Mouse (Mus musculus) testis, adult 2 months (tissue): Measurements from ENCODE around the gene Zfp956. TPM values are rescaled to one million over a fixed set of nuclear protein-coding genes. Genes with fewer than 3 reads are reported as not detected.

ENCODE experiments used
- H3K27ac ChIP-seq: fragments of 200-500 bp; 2 replicates; pipeline ENCODE4 v1.5.1; 2012; ENCODE audit warnings: low read depth, low read length; ENCODE audit not compliant: control insufficient read depth, insufficient read depth
- H3K27me3 ChIP-seq: fragments of 200-500 bp; 2 replicates; pipeline ENCODE4 v1.6.1; 2012; ENCODE audit warnings: mild to moderate bottlenecking, low read length, moderate library complexity; ENCODE audit not compliant: control insufficient read depth, insufficient read depth
- H3K36me3 ChIP-seq: fragments of 200-500 bp; 2 replicates; pipeline ENCODE4 v1.6.1; 2012; ENCODE audit warnings: mild to moderate bottlenecking, low read length; ENCODE audit not compliant: control insufficient read depth, insufficient read depth
- H3K4me1 ChIP-seq: fragments of 200-500 bp; 2 replicates; pipeline ENCODE4 v1.6.1; 2012; ENCODE audit warnings: low read length; ENCODE audit not compliant: control insufficient read depth, insufficient read depth
- H3K4me3 ChIP-seq: fragments of 200-500 bp; 2 replicates; pipeline ENCODE4 v1.5.1; 2012; ENCODE audit warnings: low read depth, mild to moderate bottlenecking, low read length, moderate library complexity, mixed read lengths; ENCODE audit not compliant: control insufficient read depth
- CTCF ChIP-seq: fragments of 200-500 bp; IDR thresholded peaks from 2 replicates; pipeline ENCODE4 v1.5.1; 2012; ENCODE audit warnings: low read depth, mild to moderate bottlenecking, inconsistent platforms, low read length, moderate library complexity; ENCODE audit not compliant: control insufficient read depth, insufficient read depth, insufficient replicate concordance
- POLR2A ChIP-seq: fragments of 200-500 bp; IDR thresholded peaks from 2 replicates; pipeline ENCODE4 v1.6.1; 2012; ENCODE audit warnings: low read depth, mild to moderate bottlenecking, inconsistent platforms, low read length, moderate library complexity; ENCODE audit not compliant: control insufficient read depth
- polyA plus RNA-seq: library from polyadenylated mRNA; depleted of rRNA; stranded (reverse); fragments of >200 nt; gene quantifications from 2 replicates; pipeline ENCODE4 v1.2.3, GENCODE M21; 2012

Gene Zfp956
- polyA plus RNA-seq, 1 experiment, result 62.3 TPM

DNA sequence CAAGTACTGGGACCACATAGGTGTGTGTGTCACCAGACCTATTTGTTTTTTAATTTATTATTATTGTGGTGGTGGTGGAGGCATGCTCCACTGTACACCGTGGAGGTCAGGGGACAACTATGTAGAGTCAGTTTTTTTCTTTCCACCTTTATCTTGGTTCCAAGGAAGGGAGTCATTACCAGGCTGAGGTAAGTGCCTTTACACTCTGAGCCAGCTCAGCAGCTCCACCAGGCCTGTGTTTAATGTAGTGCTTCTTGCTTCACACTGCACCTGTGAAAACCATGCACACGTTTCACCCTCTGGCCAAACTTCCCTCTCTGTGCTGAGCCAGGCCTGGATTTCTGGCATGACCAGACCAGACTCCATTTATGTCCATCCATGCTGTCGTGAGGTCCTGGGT is 40.2 kb upstream of the Zfp956 start:
- H3K4me3 ChIP-seq, result no peak overlapping the region
- no peaks in the 10 kb centered on the region for H3K4me1 ChIP-seq
- H3K36me3 ChIP-seq, result no peaks in the 10 kb centered on the region
- H3K27me3 ChIP-seq, result no peaks in the 10 kb centered on the region
- H3K27ac ChIP-seq, result no peak overlapping the region
- TF ChIP-seq POLR2A (no peak), CTCF (no peak)

DNA sequence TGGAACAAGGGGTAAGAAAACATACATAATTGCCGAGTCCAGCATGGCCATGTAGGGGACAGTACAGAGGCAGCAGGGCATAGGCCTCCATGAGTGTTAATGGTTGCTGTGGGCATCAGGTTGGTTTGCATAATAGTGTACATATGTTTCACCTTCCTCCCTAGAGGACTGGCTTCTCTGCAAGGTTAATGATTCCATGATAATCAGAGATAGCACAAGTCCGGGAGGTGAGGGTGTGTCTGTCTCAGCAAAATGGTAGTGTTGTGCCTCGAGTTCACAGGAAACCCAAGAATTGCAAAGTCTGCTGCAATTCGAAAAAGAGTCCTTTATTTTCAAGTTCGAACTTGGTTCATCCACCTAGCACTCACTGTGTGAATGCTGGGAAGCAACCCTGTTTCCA is 36.1 kb upstream of the Zfp956 start:
- no peak overlapping the region for H3K27ac ChIP-seq
- TF ChIP-seq POLR2A, result no peak
- TF ChIP-seq CTCF, result no peak
- no peak overlapping the region for H3K4me3 ChIP-seq
- no peaks in the 10 kb centered on the region; the same call in 1 of the 2 replicates for H3K36me3 ChIP-seq
- H3K27me3 ChIP-seq, result no peaks in the 10 kb centered on the region
- H3K4me1 ChIP-seq, result peaks cover 3% of the 10 kb centered on the region; the same call in 1 of the 2 replicates

DNA sequence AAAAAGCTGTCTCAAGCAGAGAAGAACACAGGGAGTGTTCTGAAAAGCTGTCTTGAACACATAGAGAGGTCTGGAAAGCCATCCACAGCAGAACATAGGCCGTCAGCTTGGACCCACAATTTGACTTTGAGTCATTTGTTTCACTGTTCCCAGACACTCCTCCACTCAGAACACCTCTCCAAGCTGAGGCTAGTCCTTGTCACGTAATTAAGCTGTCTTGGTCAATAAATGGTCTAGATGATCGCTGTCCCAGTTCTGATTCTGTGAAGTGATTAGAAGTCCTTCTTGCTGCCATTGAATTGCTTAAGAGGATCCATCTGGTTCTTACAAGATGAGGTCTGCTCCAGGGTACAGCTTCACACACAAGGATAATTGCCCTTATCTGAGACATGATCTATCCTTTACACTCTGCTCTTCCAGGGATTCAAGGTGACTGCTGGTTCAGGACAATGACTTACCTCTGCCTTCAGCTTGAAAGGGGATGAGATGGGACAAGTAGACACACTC is 34.4 kb upstream of the Zfp956 start:
- no peak overlapping the region for H3K27ac ChIP-seq
- peaks cover 3% of the 10 kb centered on the region; the same call in 1 of the 2 replicates for H3K4me1 ChIP-seq
- H3K36me3 ChIP-seq, result no peaks in the 10 kb centered on the region; the same call in 1 of the 2 replicates
- H3K4me3 ChIP-seq, result no peak overlapping the region
- H3K27me3 ChIP-seq, result no peaks in the 10 kb centered on the region
- TF ChIP-seq CTCF (no peak), POLR2A (no peak)

DNA sequence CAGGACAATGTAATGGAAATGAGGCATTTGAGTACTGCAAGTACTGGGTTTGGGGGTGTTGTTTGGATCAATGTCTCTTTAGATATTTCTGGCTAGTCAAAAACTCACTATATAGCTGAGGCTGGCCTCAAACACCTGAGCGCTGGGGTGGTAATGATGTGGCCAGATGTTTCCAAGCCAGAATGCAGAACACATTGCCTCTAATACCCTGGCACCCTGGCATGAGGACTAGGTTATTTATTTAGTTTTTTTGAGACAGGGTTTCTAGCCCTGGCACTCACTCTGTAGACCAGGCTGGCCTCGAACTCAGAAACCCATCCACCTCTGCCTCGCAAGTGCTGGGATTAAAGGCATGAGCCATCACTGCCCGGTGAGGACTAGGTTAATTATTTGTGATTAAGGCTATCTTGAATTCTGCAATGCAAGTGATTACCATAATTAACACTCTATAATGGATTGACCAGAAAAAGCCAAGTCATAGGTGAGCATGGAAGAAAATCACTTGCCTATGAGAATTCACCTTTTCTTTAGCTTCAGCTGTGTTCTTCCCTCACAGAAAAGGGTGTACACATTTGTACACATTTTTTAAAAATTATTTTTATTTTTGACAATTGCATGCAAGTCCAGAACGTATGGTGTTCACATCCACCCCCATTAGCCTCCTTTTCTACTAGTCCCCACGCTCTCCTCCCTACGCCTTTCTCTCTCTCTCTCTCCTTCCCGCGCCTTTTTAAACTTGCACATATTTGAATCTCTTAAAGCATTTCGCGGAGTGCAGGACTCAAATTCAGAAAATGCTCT is 33.3 kb upstream of the Zfp956 start:
- no peaks in the 10 kb centered on the region; the same call in 1 of the 2 replicates for H3K36me3 ChIP-seq
- peak overlapping the region; percentile 99 for H3K4me3 ChIP-seq
- TF ChIP-seq POLR2A (no peak), CTCF (no peak)
- peak overlapping the region; percentile 99 for H3K27ac ChIP-seq
- no peaks in the 10 kb centered on the region for H3K27me3 ChIP-seq
- peaks cover 3% of the 10 kb centered on the region; the same call in 1 of the 2 replicates for H3K4me1 ChIP-seq

DNA sequence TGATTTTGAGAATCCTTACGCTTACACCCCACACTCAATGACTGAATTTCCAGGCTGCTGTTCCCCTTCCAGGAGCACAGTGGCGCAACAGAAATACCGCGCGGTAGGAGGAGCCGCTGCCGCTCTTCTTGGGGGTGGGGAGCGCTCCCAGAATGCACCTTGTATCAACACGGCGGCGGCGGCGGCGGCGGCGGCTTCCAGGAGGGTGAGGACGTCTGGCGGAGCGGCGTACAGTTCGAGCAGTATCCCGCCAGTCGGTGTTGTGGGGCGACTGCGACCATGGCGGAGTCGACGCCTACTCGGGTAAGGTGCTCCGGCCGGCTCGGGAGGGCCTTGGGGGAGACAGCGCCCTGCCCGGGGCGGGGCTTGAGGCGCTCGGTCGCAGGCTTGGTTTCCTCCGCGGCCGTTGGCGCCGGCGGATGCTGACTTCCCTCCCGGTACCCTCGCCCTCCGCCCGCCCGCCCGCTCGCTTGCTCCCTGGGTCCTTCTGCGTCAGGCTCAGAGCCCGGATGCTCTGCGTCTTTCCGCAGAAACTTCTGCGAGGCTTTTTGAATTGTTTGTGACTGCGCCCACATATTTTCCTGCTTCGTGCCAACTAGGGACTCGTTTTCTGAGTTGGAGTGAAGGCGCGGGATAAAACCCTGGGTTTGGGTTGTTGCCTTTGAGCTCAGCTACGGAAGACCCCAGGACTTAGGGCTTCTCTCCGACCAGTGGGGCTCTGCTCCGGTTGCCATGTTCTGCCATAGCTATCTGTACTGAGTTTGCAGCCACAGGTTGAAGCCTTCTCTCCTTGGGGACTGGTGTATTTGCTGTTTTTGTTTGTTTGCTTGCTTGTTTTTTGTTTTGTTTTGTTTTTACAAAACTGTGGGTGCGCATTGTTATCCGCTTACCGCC is 32.5 kb upstream of the Zfp956 start, which contains the start of gene Zfp212:
Zfp212 (plus strand) TSS at position 30 of the 894 bp plus-strand sequence.
- peaks cover 3% of the 10 kb centered on the region; the same call in 1 of the 2 replicates for H3K4me1 ChIP-seq
- peak within 1 kb of the TSS; percentile 99 for H3K27ac ChIP-seq
- H3K4me3 ChIP-seq, result peak within 1 kb of the TSS; percentile 99
- no peaks in the 10 kb centered on the region for H3K27me3 ChIP-seq
- H3K36me3 ChIP-seq, result no peaks in the 10 kb centered on the region; the same call in 1 of the 2 replicates
- TF ChIP-seq CTCF (peak; percentile 18; the same call in 1 of the 2 replicates), POLR2A (peak; percentile 78)

DNA sequence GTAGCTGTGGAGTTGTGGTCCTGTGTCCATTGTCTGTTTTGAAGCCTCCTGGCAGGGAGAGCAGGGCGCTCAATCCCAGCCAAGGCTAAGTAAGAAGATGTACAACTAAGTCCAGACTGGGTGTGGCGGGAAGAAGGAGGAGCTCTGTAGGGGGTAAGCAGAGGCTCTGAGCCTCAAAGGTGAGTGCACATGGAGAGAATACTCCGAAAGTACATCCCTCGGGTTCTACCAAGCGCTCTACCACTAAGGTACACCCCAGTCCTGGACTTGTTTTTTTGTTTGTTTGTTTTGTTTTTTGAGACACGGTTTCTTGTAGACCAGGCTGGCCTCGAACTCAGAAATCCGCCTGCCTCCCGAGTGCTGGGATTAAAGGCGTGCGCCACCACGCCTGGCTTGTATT is 10.7 kb upstream of the Zfp956 start:
- H3K27me3 ChIP-seq, result no peaks in the 10 kb centered on the region
- peaks cover 11% of the 10 kb centered on the region for H3K4me1 ChIP-seq
- no peaks in the 10 kb centered on the region for H3K36me3 ChIP-seq
- TF ChIP-seq CTCF, result no peak
- TF ChIP-seq POLR2A, result no peak
- H3K4me3 ChIP-seq, result peak overlapping the region; percentile 90
- H3K27ac ChIP-seq, result peak overlapping the region; percentile 87

DNA sequence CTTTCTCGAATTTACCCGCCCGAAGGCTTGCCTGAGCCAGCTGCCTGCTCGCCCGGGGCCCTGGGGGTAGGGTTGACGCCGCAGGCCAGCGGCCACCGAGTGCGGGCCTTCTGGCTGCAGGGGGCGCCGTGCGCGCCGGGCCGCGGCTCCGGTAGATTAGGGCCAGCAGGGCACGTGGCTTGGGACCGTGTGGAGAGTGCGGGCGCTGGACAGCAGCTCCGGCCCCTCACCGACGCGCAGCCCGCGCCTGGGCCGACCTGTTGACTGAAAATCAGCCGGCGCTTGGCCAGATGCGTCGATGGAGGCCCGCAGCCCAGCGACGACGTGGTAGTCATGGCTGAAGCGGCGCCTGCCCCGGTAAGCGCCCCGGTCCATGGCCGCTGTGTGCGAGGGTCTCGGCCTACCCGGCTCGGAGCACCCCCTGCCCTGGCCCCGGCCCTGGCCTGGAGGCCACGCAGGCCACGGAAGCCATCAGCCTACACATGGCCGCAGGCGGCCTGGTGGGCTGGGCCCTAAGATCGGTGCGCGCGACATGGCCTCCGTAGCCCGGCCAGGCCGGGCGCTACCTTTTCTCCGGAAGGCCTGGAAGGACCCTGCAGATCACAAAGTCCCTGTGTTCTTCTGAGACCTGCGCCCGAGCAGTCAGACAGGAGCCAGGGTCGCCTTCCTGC is 10.0 kb upstream of the Zfp956 start:
- no peaks in the 10 kb centered on the region for H3K36me3 ChIP-seq
- peak overlapping the region; percentile 90 for H3K4me3 ChIP-seq
- H3K27me3 ChIP-seq, result no peaks in the 10 kb centered on the region
- TF ChIP-seq CTCF (peak; percentile 33; the same call in 1 of the 2 replicates), POLR2A (peak; percentile 66)
- peak overlapping the region; percentile 87 for H3K27ac ChIP-seq
- peaks cover 11% of the 10 kb centered on the region for H3K4me1 ChIP-seq
